Mouse (Mus musculus): ENCODE results near the gene Olfr644. TPM values are rescaled to one million over a fixed set of nuclear protein-coding genes. Genes with fewer than 3 reads are reported as not detected.

Gene Olfr644
- total RNA-seq (2021): not detected
- long read RNA-seq, experiment 1: 0 reads
- long read RNA-seq, experiment 2: 0 reads

DNA sequence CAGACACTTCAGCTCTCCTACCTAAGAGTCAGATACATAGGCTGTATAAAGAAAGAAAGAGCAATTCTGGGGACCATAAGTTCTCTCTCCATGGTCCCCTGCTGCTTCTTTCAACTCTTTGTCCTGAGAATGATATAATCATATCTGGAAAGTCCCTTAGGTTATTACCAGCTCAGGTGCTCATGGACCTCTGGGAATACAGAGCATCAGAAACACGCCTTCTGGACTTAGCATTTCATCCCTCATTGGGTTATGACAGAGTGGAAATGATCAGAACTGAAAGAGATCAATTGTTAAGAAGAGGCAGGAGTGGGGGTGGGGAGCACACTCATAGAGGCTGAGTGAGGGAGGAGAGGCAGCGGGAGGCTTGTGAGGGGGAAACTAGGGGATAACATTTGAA, at the start of gene Olfr644:
Gene Olfr644, minus strand, starts transcription at position 101 of the 400 bp plus-strand sequence.
- DNase-seq: no peak

DNA sequence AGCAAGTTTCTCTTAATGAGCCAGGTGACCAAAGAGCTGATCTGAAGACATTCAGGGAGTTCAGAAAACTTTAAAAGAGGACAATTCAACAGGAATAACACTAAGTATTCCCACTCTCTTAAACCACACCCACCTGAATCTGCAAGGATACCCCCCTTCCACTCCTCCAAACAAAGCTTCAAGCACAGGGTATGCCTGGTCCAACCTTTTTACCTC, 33.0 kb upstream of the Olfr644 start, which contains the start of gene Olfr646:
Gene Olfr646, plus strand, starts transcription at position 117 of the 216 bp plus-strand sequence.
- DNase-seq: no peak

DNA sequence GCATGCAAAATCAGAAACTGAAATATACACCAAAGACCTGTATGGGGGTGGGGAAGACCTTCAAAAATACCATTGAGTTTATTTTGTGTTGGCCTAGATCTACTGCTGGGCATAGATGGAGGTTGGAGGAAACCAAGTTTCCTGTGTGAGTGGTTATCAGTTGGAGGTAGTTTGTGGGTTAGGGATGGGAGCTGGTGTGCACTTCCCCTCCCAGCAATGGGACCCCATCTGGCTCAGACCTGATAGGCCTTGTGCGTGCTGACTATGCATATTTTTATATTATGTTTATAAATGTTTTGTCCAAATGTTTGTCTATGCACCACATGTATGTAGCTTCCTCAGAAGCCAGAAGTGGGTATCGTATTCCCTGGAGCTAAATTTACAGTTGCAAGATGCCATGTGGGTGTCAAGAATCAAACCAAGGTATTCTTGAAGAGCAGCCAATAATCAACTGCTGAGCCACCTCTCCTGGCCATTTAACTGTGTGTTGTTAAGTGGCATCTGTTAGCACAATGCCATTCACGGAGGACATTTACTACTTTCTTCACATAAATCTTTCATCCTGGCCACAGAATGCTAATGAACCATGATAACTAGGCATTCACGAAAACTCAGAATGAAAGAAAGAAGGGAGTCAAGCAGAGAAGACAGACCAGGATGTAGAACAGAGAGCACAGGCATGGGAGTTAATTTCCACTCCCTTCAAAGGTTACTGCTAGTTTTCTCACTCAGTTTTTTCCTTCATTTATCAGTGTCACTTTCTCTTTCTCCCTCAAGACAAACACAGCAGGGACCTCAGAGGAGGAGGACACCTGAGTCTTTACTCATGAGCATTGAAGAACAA, 32.5 kb upstream of the Olfr644 start:
- no peak for DNase-seq

DNA sequence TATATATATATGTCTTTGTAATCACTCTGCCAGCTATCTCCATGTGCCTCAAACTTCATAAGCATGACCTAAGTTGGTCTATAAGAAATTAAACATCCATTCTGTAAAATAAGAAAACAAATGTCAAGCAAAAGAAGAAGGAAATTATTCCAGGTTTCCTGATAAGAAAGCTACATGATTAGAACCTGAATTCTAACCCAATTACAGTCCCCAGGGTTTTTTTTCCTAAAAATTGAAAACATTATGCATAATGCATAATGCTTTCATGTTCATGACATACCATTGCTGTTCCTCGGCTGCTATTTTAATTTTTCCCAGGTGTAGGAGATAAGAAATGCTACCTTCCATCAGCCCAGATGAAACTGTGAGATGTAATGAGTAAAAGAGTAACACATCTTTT, 13.7 kb upstream of the Olfr644 start, which contains the start of gene Olfr645:
Gene Olfr645, minus strand, starts transcription at position 101 of the 400 bp plus-strand sequence.
- no peak for DNase-seq

DNA sequence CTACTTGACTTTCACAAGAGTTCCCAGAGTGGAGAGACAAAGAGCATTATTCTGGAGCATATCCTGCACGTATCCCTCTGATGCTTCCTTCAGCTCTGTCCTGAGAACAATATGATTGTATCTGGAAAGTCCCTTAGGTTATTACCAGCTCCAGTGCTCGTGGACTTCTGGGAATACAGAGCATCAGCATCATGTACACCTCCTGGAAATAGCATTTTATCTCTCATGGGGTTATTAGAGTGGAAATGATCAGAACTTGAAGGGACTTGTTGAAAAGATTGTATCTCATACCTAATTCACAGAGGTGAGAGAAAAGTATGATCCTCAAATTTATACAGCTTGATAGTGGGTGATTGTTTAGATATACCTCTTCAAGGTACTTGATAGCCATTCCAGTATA, 10.3 kb downstream of the Olfr644 start, which contains the start of gene 4930516K23Rik:
Gene 4930516K23Rik, minus strand, starts transcription at position 101 of the 400 bp plus-strand sequence.
- DNase-seq: no peak

DNA sequence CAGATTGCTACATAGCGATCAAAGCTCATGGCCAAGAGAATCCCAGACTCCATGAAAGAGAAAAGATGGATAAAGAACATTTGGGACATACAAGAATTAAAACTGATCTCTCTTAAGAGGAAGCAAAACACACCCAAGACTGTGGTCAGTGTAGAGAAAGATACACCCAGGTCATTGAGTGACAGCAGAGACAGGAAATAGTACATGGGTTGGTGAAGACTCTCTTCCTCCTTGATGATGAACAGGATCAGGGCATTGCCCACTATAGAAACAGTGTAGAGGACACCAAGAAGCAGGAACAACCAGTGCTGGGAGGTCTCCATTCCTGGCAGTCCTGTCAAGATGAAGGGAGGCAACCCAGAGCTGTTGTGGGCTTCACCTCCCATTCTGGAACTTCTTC, 12.5 kb downstream of the Olfr644 start:
- no peak for DNase-seq

DNA sequence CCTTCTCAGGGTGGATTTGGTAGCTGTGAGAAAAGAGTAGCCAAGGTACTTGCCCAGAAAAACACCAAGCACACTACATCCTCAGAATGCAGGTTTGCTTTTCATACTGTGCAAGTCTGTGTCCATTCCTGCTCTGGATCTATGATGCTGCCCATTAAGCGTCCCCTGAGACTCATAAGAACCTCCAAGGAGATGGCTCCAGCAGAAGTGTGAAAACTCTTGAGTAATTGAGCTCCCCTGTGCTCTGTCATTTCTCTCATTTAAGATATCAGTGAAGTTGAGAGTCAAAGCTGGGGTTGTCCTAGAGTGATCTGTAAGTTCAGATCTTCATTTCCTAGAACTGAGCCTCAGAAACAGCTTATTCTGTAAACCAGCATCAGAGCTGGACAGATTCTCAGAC, 19.1 kb downstream of the Olfr644 start, which contains the start of gene Olfr642:
Gene Olfr642, minus strand, starts transcription at position 101 of the 400 bp plus-strand sequence.
- DNase-seq: no peak

DNA sequence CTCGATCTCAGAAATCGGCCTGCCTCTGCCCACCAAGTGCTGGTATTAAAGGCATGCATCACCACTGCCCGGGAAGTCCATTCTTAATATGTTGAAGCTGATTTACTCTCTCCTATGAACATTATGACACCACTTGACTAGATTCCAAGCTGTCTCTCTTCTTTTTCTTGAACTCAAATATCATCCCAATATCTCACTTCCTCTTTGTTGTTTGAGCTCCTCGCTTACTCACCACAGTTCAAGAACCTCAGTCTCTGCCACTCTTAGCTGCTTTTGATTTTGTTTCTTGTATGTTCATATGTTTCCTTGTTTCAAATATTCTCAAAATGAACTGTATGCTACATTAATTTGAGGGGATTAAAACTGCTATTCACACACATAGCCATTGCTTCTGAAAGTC, 20.9 kb downstream of the Olfr644 start:
- DNase-seq: no peak

DNA sequence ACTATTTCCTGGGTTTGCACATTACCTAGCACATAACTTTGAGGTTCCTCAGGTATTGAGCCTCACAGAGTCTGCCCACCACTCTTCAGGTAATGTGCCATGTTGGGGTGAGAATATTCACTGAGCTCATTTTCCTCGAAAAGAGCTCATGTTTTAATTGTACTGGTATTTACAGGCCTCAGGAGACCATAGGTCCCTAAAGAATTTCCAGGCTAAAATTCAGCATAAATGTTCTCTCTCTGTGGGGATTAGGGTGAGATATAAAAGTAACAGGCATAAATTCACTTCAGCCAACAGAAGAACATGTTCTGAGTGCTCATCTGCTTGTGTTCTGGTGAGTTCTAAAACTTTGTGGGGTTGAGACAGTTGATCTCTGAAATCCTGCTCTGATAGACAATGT, 36.5 kb downstream of the Olfr644 start, which contains the start of gene Olfr641:
Gene Olfr641, plus strand, starts transcription at position 301 of the 400 bp plus-strand sequence.
- no peak for DNase-seq

DNA sequence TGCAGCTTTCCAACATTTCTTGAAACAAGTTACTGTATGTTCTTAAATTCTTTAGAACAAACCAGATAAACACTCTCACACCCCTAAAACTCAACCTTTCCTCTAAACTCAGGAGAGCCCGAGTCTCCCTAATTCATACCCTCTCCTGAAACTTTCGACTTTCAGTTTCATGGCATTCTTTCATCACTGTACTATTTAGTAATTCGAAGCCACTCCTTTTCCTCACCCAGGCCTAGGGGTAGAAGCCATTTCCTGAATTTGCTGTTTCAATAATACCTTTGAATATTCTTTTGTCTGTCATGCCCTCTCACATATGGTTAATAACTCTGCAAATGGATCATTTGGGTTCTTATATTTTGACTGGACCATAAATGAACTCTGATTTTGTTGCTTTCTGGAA, 44.7 kb downstream of the Olfr644 start:
- DNase-seq: no peak

DNA sequence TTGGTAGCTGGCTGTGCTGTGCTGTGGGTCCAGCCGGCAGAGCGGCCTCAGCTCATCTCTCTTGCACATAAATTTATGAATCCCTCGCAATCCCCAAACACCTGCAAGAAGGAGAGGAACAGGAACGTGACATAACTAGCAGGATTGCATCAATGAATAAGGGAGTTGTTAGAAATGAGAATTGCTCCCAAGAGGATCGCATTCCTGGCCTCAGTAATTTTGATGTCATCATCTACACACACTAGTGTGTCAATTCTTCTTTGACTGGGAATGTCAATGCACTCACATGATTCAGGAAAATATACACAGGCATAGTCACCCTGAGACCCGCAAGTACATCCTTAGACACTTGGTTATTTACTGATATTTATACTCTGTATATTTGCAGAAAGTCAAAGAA, 46.2 kb downstream of the Olfr644 start, which contains the start of gene Olfr640:
Gene Olfr640, minus strand, starts transcription at position 101 of the 400 bp plus-strand sequence.
- no peak for DNase-seq

DNA sequence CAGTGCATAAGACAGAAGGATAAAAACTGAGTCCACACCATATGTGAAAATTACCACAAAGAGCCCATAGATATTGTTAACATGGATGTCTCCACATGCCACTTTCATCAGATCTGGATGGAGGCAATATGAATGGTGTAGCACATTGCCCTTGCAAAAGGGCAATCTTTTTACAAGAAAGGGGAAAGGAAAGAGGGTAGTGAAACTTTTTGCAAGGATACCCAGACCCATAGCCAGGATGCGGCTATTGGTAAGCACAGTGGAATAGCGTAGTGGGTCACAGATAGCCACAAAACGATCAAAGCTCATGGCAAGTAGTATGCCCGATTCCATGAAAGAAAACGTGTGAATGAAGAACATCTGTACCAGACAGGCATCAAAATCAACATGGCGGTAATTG, 50.0 kb downstream of the Olfr644 start:
- no peak for DNase-seq

DNA sequence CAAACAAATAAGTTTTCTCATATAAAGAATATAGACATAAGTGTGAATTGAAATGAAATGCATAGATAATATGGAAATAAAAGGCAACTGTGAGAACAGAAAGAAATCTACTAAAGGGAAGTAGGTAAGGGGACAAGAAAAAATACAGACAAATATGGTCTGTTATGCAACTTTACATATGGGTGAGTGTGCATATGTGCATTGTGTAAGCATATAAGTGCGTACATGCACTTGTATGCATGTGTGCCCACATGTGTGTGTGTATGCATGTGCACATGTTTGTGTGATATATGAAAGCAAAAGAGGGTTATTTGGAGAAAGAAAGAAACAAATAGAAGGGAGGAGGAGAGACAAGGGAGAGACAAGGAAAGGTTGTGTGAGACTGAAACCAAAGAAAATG, 52.7 kb downstream of the Olfr644 start:
- DNase-seq: no peak

DNA sequence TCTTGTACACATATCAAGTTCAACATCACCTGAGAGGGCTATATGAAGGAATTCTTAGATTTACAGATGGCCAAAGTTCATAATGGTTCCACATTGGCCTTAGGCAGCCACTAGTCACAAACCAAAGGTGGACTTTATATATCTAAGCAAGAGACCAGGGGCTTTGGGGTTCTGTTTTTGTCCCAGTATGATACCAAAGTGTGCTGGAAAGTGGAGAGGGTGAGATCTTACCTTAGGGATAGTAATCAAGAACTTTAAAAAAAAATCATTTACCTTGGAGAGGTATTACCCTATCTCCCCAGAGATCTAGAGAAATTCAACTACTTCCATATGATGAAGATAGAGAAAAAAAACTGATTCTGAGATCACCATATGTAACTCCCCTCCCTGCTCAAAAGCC, 54.5 kb downstream of the Olfr644 start, which contains the start of gene Olfr639:
Gene Olfr639, minus strand, starts transcription at position 101 of the 400 bp plus-strand sequence.
- DNase-seq: no peak

Other genes starting within 250 kb of the Olfr644 start
- 1,000 to 10,000 TPM in 1 of 2 experiments, 100 to 1,000 TPM in 1; 504 to 2,205 TPM for gene Hbb-bs, start 243.8 kb downstream of the Olfr644 start, total RNA-seq (2021)
- gene Hbb-bh2, start 231.3 kb downstream of the Olfr644 start, total RNA-seq (2021): not detected
- gene Hbb-bh1, start 228.7 kb downstream of the Olfr644 start, total RNA-seq (2021): not detected
- gene Hbb-y, start 218.7 kb downstream of the Olfr644 start, total RNA-seq (2021): not detected
- gene Olfr66, start 185.6 kb downstream of the Olfr644 start, total RNA-seq (2021): not detected
- gene Olfr64, start 177.4 kb downstream of the Olfr644 start, total RNA-seq (2021): not detected
- not detected for gene Olfr65, start 168.4 kb downstream of the Olfr644 start, total RNA-seq (2021)
- not detected for gene Olfr631, start 143.0 kb downstream of the Olfr644 start, total RNA-seq (2021)
- not detected for gene Olfr632, start 137.5 kb downstream of the Olfr644 start, total RNA-seq (2021)
- not detected for gene Olfr633, start 127.4 kb downstream of the Olfr644 start, total RNA-seq (2021)
- not detected for gene Olfr635, start 100.7 kb downstream of the Olfr644 start, total RNA-seq (2021)
- gene Olfr638, start 73.1 kb downstream of the Olfr644 start, total RNA-seq (2021): not detected
- gene Olfr639, start 54.6 kb downstream of the Olfr644 start, total RNA-seq (2021): not detected
- gene Olfr640, start 46.3 kb downstream of the Olfr644 start, total RNA-seq (2021): not detected
- not detected for gene Olfr641, start 36.4 kb downstream of the Olfr644 start, total RNA-seq (2021)
- not detected for gene Olfr642, start 19.2 kb downstream of the Olfr644 start, total RNA-seq (2021)
- gene 4930516K23Rik, start 10.4 kb downstream of the Olfr644 start, total RNA-seq (2021): not detected
- not detected for gene Olfr645, start 13.6 kb upstream of the Olfr644 start, total RNA-seq (2021)
- gene Olfr646, start 33.0 kb upstream of the Olfr644 start, total RNA-seq (2021): not detected
- not detected for gene Ubqln5, start 58.0 kb upstream of the Olfr644 start, total RNA-seq (2021)
- not detected for gene Olfr643, start 65.5 kb upstream of the Olfr644 start, total RNA-seq (2021)
- gene Ubqln3, start 71.4 kb upstream of the Olfr644 start, total RNA-seq (2021): not detected
- gene Ubqlnl, start 78.7 kb upstream of the Olfr644 start, total RNA-seq (2021): not detected
- not detected for gene Olfm5, start 93.0 kb upstream of the Olfr644 start, total RNA-seq (2021)
- not detected for gene Olfr648, start 111.5 kb upstream of the Olfr644 start, total RNA-seq (2021)
- not detected for gene Olfr649, start 124.1 kb upstream of the Olfr644 start, total RNA-seq (2021)
- under 1 TPM in 1 of 2 experiments, not detected in 1; 0.11 TPM for gene Trim6, start 146.9 kb upstream of the Olfr644 start, total RNA-seq (2021)
- 1 to 10 TPM; 1.0 to 1.6 TPM for gene Trim34a, start 172.6 kb upstream of the Olfr644 start, total RNA-seq (2021)
- gene Trim5, start 216.2 kb upstream of the Olfr644 start, total RNA-seq (2021): 1 to 10 TPM in 1 of 2 experiments, under 1 TPM in 1; 0.99 to 1.1 TPM
- 1 to 10 TPM; 2.1 to 3.8 TPM for gene Trim12a, start 243.6 kb upstream of the Olfr644 start, total RNA-seq (2021)

All from gastrocnemius, postnatal 25 days (tissue).